Mouse (Mus musculus) left cerebral cortex, adult 11 months (tissue): ENCODE measurements around the gene Coro1a.

Source experiments
- DNase-seq: peaks from one replicate; pipeline ENCODE4 v3.0.0; 2022; ENCODE audit warnings: low spot score

Coro1a gene

DNA sequence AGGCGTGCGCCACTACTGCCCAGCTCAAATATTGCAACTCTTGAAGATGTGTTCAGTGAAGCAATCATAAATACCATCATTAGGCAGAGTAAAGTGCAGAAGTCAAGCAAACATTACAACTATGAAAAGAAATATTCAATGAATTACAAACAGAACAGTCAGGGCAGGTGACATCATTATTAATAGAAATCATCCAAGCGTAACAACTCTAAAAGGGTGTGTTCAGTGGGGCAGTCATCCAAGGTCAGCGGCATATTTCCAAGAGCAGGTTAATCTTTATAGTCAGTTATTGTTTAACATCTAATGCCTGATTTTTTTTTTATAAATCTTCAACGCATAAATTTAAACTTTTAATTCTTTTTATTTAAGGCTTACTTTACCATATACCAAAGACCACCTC, 26.4 kb downstream of the Coro1a start:
- no peak for DNase-seq

DNA sequence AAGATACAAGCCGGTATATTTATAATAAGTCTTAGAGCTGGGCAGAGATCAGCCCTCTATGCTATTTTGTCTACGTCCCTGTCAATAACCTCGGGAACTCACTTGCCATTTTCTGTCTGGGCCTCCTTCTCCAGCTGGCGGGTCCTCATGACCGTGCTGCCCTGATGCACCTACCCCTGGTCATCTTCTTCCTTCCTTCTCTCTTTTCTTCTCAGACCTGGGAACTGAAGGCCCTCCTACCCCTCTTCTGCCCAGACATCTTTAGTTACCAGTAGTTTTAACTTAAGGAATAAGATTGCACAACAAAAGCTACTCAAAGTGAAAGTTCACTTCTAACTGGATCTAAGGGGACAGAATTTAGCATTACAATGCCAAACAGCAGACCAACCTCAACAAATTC, 27.9 kb downstream of the Coro1a start:
- no peak for DNase-seq

DNA sequence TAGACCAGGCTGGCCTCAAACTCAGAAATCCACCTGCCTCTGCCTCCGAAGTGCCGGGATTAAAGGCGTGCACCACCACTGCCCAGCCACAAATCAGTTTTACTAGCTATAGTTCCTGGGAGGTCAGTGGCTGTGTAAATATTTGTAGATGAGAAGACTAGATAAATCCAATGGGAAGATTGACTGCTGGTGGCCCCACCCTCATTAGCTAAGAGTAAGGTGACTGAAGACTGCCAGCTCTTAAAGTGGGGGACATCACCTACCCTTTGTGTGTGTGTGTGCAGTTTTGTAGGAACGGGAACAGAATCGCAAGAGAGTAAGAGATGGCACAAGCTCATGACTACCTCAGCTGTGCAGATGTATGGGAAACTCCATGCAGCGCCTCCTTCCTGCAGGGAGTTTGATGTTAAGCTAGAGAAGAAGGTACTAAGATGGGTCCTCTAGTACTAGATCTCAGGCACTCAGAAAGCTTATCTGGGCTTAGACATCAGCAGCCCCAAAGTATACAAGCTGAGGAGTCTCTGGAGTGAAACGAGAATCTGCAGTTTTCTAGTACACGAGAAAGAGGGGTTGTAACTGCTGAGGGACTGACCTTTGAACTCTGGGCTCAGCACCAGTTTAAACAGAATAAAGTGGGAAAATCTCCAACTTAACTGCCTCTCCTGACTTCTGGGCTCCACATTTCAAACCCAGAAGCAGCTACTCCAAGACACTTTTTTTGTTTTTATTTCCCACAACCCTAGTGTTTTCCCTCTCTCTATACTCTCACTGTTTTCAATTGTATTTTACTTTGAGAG, 28.8 kb downstream of the Coro1a start:
- no peak for DNase-seq

DNA sequence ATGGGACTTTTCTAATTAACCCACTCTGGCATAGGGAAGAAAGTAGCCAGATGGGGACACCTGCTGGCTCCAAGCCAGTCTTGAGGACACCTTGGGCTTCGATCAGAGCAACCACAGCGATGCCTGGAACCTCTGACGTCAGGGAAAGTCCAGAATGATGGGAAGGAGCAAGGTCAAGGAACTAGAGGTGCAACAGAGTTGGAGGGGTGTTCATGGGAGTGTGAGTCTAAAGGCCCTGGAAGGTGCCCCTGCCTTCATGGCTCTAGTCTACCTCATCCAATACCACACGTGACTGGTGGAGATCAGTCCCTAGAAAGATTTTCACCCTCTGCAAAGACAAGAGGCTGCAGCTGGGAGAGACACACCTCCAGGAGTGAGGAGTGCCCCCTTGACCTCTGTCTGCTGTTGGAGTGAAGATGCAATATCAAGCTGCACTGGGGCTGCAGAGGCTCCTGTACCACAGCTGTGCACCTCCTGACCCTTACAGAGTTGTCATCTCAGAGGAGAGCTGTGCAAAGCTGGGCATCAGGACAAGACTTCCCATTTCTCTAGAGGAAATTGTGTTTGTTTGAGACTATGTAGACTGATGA, 30.9 kb downstream of the Coro1a start:
- DNase-seq: no peak

DNA sequence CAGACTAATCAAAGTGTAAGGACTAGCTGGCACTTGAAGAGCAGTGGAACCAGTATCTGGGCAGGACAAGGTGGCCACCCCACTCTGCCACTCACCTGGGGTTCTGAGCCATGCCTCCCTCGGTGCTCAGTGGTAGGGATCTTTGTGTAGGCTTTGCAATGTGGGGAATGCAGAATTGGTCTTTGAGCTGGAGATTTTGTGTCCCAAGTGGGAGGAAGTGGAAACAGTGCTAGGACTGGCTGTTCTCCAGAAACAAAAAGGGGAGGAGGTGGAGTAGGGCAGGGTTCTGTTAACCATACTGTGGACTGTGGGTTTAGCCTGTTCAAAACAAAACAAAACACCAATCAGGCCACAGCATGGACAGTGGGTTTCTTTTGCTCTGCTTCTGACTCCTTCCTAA, 31.4 kb downstream of the Coro1a start, which contains the start of gene Sult1a1:
Sult1a1 (minus strand) TSS at position 226 of the 400 bp plus-strand sequence.
- no peak for DNase-seq

DNA sequence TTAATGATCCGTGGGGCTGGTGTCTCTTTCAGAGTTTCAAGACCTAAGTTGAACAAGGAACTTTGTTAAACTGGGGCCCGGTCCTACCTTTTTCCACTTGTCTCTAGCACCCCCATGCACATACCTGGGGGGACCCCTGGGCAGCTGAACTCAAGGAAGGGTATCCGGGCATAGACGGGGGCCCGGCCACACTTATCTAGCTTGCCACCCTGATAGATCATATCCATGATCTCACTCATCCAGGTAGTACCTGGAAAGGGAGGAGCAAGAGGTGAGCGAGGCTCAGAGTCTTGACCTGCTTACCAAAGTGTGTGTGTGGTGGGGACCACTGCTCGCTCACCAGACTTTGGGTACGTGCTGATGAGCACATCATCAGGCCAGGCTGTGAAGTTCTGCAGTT, 32.5 kb downstream of the Coro1a start:
- DNase-seq: no peak

DNA sequence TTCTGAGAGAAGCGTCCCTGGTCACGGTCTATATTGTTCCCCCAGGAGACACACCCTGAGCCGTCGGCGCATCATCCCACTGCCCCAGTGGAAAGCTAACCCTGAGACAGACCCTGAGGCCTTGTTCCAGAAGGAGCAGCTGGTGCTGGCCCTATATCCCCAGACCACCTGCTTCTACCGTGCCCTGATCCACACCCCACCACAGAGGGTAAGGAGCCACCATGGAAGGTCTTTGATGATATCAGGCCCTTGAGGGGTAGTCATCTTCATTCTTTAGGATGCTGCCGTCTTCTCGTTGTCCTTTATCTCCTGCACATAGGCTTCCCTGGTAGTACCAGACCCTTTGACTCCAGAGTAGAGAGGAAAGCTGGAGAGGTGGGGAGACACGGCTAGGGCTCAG, 35.5 kb downstream of the Coro1a start:
- DNase-seq: no peak

DNA sequence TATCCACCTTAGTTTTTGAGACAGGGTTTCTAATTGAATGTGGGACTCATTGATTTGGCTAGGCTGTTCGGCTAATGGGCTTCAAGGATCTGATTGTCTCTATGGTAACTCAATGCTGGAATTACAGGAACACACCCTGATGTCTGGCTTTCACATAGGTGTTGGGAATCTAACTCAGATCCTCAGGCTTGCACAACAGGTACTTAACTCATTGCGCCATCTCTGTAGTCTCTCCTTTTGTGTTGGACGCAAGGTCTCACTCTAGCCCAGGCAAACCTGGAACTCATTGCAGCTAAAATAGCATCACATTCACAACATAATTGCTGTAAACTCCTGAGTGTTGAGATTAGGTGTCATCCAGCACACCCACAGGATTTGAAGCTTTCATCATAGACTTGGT, 37.4 kb downstream of the Coro1a start:
- DNase-seq: no peak

DNA sequence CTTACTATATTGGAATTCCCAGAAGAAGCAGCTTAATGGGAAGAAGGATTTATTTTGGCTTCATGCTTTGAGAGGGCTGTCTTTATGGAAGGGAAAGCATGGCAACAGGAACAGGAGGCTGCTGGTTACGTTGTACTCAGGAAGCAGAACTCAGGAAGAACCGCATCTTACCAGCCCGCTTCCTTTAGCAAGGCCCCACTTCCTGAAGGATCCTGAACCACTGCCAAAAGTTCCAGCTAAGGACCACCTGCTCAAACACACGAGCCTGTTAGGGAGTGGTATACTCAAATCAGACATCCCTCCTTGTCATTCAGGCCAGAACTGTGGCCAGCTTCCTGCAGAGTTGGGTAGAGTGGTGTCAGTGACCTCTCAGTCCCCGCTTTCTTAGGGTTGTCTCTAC, 39.1 kb downstream of the Coro1a start:
- no peak for DNase-seq

DNA sequence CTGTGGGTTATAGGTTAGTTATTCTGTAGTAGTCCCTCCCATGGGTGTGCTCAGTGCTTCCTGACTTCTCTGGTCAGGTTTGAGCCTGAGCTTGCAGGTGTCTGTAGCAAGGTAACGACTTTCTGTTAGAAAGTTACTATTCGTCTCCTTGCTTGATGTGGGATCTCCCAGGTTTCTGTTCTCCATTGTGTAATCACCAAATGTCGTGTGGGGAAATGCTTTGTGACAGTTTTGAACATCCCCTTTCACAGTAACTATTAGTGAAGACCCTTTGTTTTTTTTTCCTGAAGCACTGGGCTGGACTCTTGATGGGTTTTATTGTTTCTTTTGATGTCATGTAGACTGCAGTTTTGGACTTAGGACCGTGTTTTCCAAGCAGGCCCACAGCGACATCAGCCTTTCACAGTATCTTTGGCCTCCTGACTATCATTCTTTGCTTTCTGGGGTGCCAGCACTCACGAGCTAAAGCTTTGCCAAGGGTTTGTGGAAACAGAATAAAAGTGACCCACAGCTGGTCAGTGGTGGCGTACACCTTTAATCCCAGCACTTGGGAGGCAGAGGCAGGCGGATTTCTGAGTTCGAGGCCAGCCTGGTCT, 40.0 kb downstream of the Coro1a start:
- no peak for DNase-seq

DNA sequence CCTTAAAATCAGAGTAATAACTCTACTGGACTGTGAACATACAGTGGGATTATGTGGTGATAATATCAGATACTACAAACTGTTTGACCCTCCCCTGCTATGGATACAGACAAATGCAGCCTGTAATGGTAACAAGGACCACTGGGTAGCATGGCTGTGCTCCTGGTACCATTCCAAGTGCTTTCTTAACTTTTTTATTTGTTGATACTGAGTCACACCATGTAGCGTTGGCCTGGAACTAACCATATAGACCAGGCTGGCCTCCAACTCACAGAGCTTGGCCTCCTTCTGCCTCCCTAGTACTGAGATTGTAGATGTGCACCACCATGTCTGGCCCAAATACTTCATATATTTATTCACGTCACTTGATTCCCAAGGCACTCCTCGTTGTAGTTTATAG, 42.3 kb downstream of the Coro1a start:
- no peak for DNase-seq

DNA sequence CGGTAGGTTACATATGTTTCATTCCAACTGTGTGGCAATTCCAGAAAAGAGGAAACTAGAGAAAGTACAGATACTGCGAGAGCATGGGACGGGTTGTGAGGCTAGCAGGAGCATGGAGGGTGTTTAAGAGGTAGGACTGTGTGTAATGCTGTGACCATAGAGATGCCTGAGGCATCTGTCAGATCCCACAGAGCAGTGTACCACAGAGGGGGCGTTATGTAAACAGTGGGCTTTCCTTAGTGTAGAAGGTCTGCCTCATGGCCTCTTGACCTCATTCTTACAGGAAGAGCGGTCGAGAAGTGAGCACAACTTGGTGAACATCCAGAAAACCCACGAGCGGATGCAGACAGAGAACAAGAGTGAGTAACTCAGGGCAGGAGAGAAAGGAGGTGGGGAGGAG, 43.9 kb downstream of the Coro1a start:
- no peak for DNase-seq

DNA sequence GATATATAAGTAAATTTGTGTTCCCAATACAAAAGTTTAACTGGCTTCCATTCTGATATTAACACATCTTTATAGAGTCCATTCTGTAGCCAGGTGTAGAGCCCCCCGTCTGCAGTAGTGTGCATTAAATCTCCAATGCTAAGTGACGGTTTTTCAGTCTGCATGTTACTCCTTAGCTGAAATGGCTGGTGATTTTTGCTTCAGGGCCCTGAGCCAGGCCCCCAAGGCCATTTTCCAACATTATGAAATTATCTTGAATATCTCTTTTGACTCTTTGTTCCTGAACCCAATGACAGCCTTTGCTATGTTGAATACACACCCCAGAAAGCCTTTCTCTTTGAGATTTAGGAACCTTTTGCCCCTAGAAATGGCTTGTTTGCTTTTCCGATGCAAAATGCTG, 47.8 kb downstream of the Coro1a start:
- DNase-seq: no peak

DNA sequence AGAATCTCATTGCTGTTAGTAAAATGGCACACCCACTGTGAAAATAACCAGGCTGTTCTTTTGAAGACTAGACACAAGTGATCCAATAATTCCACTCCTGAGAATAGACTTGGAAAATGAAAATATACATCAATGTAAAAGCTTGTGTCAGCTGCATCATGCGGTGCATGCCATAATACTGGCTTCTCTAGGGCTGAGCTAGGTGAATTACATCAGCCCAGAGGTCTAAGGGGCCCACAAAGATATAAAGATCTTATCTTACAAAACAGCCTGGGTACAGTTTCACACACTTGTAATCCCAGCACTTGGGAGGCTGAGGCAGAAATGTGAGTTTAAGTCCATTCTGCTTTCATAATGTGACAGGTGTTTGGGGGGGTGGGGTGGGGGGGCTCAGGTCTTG, 50.1 kb downstream of the Coro1a start:
- no peak for DNase-seq

DNA sequence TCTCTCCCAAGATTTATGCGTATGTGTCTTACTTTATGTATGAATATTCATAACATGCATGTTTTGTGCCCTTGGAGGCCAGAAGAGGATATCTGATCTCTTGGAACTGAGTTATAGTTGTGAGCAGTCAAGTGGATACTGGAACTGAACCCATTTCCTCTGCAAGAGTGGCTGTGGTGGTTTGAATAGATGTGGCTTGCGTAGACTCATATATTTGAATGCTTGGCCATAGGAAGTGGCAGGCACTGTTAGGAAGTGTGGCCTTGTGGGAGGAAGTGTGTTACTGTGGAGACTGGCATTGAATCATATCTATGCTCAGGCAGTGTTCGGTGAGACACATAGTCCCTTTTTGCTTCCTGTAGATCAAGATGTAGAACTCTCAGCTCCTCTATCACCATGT, 51.9 kb downstream of the Coro1a start:
- no peak for DNase-seq

DNA sequence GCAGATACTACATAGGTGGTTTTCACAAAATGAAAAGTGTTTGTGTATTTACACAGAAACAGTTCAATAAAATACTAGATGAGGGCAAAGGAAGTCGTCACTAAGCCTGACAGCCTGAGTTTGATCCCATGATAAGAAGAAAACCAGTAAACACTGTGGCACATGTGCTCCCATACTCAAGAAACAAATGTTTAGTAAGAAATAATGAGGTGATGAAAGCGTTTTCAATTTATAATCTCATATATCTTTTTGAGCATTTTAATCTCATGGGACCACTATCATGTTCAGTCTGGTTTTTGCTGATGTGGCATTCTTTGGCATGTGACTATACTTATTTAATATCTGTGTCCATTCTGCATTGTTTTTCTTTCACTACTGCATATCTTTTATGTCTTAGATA, 53.6 kb downstream of the Coro1a start:
- no peak for DNase-seq

DNA sequence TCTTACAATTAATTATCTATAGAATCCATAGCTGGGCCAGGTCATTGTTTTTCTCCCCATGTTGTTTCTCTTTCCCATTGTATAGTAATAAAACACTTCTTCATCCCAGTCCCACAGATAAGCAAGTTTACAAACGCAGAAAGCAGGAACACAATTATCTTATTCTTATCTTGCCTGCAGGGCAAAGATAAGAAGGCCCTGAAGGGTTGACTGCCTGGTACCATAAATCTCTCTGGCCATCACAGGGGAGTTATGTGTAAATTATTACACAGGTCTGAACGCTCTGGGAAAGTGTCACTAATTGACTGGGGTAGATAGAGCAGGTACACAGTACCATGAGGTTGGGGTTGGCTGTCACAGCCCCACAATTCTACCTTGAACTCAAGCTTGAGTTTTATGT, 56.7 kb downstream of the Coro1a start:
- DNase-seq: no peak
